Comparison of ENCODE assay signal across 21 mouse cellular contexts in genomic region chr15:52982821-52983220, GRCm38 (mm10).
"Had no signal": no experiment of that assay in that cellular context is flagged by ENCODE, and none has a peak within 500 bp of the region (broad histone marks: within the 10 kb centered on the region; RNA-seq: fewer than 3 reads in every experiment).

No protein-coding gene starts in this region.

- H3K27ac ChIP-seq: kidney, postnatal 0 days; layer of hippocampus, adult 2 months; limb, embryonic 15.5 days; liver, embryonic 14.5 days; lung, embryonic 15.5 days; midbrain, embryonic 10.5 days; midbrain, embryonic 13.5 days; neural tube, embryonic 13.5 days; stomach, embryonic 15.5 days had no signal

- DNase-seq: kidney, adult 2 months; kidney, postnatal 25 days; layer of hippocampus, adult 9-11 months; liver, postnatal 0 days; lung, postnatal 10 days; lung, postnatal 36 days; retina, postnatal 1 day; right cerebral cortex, postnatal 4 days; spleen, adult 18-20 months; thymus, postnatal 25 days had no signal

- H3K4me3 ChIP-seq: layer of hippocampus, adult 2 months; limb, embryonic 15.5 days; lung, embryonic 15.5 days; megakaryocyte, embryonic 14.5 days; midbrain, embryonic 10.5 days; midbrain, embryonic 13.5 days; myocyte; neural tube, embryonic 13.5 days; stomach, embryonic 15.5 days had no signal
